Mouse (Mus musculus) liver, adult 2 months (tissue): ENCODE measurements around the gene Gimap9.

Source experiments
- CTCF ChIP-seq: fragments of 200-500 bp; IDR thresholded peaks from 2 replicates; pipeline ENCODE4 v1.5.1; 2011; ENCODE audit warnings: low read depth, low read length, control low read depth
- POLR2A ChIP-seq: fragments of 200-500 bp; IDR thresholded peaks from 2 replicates; pipeline ENCODE4 v1.6.1; 2011; ENCODE audit warnings: low read length, control low read depth; ENCODE audit not compliant: insufficient read depth; ENCODE audit errors: extremely low read depth

GRCm38 (mm10) chr6:48626464-48626863 lies 49.5 kb upstream of the Gimap9 start, which contains the start of gene AI854703:
- TF ChIP-seq POLR2A: no peak
- TF ChIP-seq CTCF: no peak
